30 mouse cellular contexts compared by ENCODE assay signal in the genomic region with DNA sequence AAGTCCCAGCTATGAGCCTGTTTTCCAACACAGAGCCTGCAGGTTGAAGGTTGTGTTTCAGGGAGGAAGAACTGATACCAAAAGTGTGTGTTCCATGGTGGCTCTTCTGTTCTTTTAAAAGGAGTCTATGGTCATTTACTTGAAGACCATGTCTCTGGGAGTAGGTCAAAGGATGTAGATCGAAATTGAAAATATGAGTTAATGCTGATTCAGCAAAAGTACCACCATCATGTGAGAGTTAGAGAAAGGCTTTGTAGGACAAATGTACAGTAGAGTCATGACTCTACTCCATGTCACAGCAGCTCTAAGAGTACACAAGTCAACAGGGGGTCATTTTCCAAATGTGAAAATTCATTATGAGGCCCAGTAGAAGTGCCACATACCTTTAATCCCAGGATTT.
"Had no signal": no experiment of that assay in that cellular context is flagged by ENCODE, and none has a peak within 500 bp of the region (broad histone marks: within the 10 kb centered on the region; RNA-seq: fewer than 3 reads in every experiment).

No protein-coding gene starts in this region.

- H3K4me3 ChIP-seq: heart, embryonic 12.5 days; heart, embryonic 13.5 days; heart, embryonic 15.5 days; hindbrain, embryonic 10.5 days; hindbrain, embryonic 12.5 days; hindbrain, embryonic 13.5 days; hindbrain, embryonic 15.5 days; intestine, embryonic 15.5 days; kidney, embryonic 15.5 days; layer of hippocampus, adult 2 months; left cerebral cortex, adult 2 months had no signal

- H3K9me3 ChIP-seq: heart, embryonic 12.5 days; heart, embryonic 13.5 days; heart, embryonic 15.5 days; hindbrain, embryonic 10.5 days; hindbrain, embryonic 12.5 days; hindbrain, embryonic 13.5 days; hindbrain, embryonic 15.5 days; intestine, embryonic 15.5 days; kidney, embryonic 15.5 days had no signal

- H3K36me3 ChIP-seq: heart, embryonic 12.5 days; heart, embryonic 13.5 days; heart, embryonic 15.5 days; hindbrain, embryonic 10.5 days; hindbrain, embryonic 12.5 days; hindbrain, embryonic 13.5 days; hindbrain, embryonic 15.5 days; intestine, embryonic 15.5 days; kidney, embryonic 15.5 days had no signal

- H3K27ac ChIP-seq: heart, embryonic 13.5 days; heart, embryonic 15.5 days; hindbrain, embryonic 10.5 days; hindbrain, embryonic 12.5 days; hindbrain, embryonic 13.5 days; hindbrain, embryonic 14.5 days; hindbrain, embryonic 15.5 days; hindbrain, postnatal 0 days; intestine, embryonic 15.5 days; kidney, embryonic 15.5 days; kidney, postnatal 0 days; layer of hippocampus, adult 2 months; left cerebral cortex, adult 2 months had no signal

- H3K4me1 ChIP-seq: heart, embryonic 15.5 days; hindbrain, embryonic 10.5 days; hindbrain, embryonic 12.5 days; hindbrain, embryonic 13.5 days; hindbrain, embryonic 15.5 days; intestine, embryonic 15.5 days; kidney, embryonic 15.5 days had no signal

- H3K4me2 ChIP-seq: heart, embryonic 12.5 days; heart, embryonic 13.5 days; heart, embryonic 15.5 days; hindbrain, embryonic 12.5 days; hindbrain, embryonic 13.5 days; hindbrain, embryonic 14.5 days; hindbrain, embryonic 15.5 days; intestine, embryonic 15.5 days; kidney, embryonic 15.5 days had no signal

- H3K9ac ChIP-seq: heart, embryonic 12.5 days; heart, embryonic 13.5 days; heart, embryonic 15.5 days; hindbrain, embryonic 12.5 days; hindbrain, embryonic 13.5 days; hindbrain, embryonic 14.5 days; hindbrain, embryonic 15.5 days; intestine, embryonic 15.5 days; kidney, embryonic 15.5 days had no signal

- DNase-seq: heart, postnatal 10 days; heart, postnatal 14 days; heart, postnatal 36 days; heart, postnatal 4 days; kidney, adult 11 months; kidney, adult 18-20 months; kidney, adult 2 months; kidney, adult 8-10 months; kidney, adult 9 months; kidney, postnatal 10 days; kidney, postnatal 14 days; kidney, postnatal 25 days; kidney, postnatal 36 days; kidney, postnatal 4 days; layer of hippocampus, adult 9-11 months; layer of hippocampus, postnatal 36 days had no signal

- H3K27me3 ChIP-seq: heart, embryonic 15.5 days; hindbrain, embryonic 12.5 days; hindbrain, embryonic 13.5 days; hindbrain, embryonic 15.5 days; intestine, embryonic 15.5 days; kidney, embryonic 15.5 days had no signal
